Mouse (Mus musculus) lung, postnatal 0 days (tissue): ENCODE data around the gene Creb3l1. TPM values are rescaled to one million over a fixed set of nuclear protein-coding genes. Genes with fewer than 3 reads are reported as not detected.

Experiments used
- ATAC-seq: fragments of 200-750 bp; cut with Nextera tagmentation; 2 replicates; pipeline ENCODE4 v1.8.0; 2017; ENCODE audit warnings: moderate library complexity
- DNase-seq: peaks from one replicate; pipeline ENCODE4 v3.0.0-alpha.2; 2016; ENCODE audit warnings: low spot score
- H3K27ac ChIP-seq: fragments of 300-500 bp; sonication (generic); 2 replicates; pipeline ENCODE4 v1.5.1; 2014; ENCODE audit warnings: antibody characterized with exemption, mild to moderate bottlenecking, low read length, mixed read lengths
- H3K27me3 ChIP-seq: fragments of 300-500 bp; sonication (generic); replicated peaks from 2 replicates; pipeline ENCODE4 v1.6.1; 2014; ENCODE audit warnings: low read length, mixed read lengths; ENCODE audit not compliant: insufficient read depth
- H3K36me3 ChIP-seq: fragments of 300-500 bp; sonication (generic); 2 replicates; pipeline ENCODE4 v1.6.1; 2014; ENCODE audit warnings: low read length, mixed read lengths; ENCODE audit not compliant: insufficient read depth
- H3K4me1 ChIP-seq: fragments of 300-500 bp; sonication (generic); 2 replicates; pipeline ENCODE4 v1.6.1; 2014; ENCODE audit warnings: antibody characterized with exemption, low read depth, low read length, mixed read lengths; ENCODE audit not compliant: insufficient read depth
- H3K4me2 ChIP-seq: fragments of 300-500 bp; sonication (generic); replicated peaks from 2 replicates; pipeline ENCODE4 v1.6.1; 2014; ENCODE audit warnings: low read depth, mild to moderate bottlenecking, low read length, moderate library complexity, mixed read lengths
- H3K4me3 ChIP-seq: fragments of 300-500 bp; sonication (generic); 2 replicates; pipeline ENCODE4 v1.5.1; 2014; ENCODE audit warnings: low read depth, low read length
- H3K9ac ChIP-seq: fragments of 300-500 bp; sonication (generic); replicated peaks from 2 replicates; pipeline ENCODE4 v1.6.1; 2014; ENCODE audit warnings: low read depth, mild to moderate bottlenecking
- H3K9me3 ChIP-seq: fragments of 300-500 bp; sonication (generic); 2 replicates; pipeline ENCODE4 v1.6.1; 2016; ENCODE audit warnings: low read length, mixed read lengths
- CTCF ChIP-seq: IDR thresholded peaks from 2 replicates; pipeline ENCODE4 v1.5.1; 2016; ENCODE audit warnings: antibody characterized with exemption, mild to moderate bottlenecking
- EP300 ChIP-seq: IDR thresholded peaks from 2 replicates; pipeline ENCODE4 v1.6.1; 2016; ENCODE audit warnings: antibody characterized with exemption, mild to moderate bottlenecking, control low read depth
- WGBS: fragments of 180-500 bp; shearing (Covaris S2); extraction: QIAGEN DNeasy Blood & Tissue Kit; methylation state at CpG from one replicate; pipeline ENCODE4 v1.1.7; 2014; 5-methylcytosine and 5-hydroxymethylcytosine counted together
- polyA plus RNA-seq: library from polyadenylated mRNA; unstranded; fragments of >200 nt; fragmentation: Nextera tagmentation; extraction: Ambion mirVana; gene quantifications from 2 replicates; pipeline ENCODE4 v1.2.1, GENCODE M21; 2015

Creb3l1 gene
- polyA plus RNA-seq, 1 experiment from 2014 or later: 8.1 TPM

- WGBS: under 1% methylated on average over 28 of the region's 29 CpGs
- Histone ChIP-seq H3K27ac (no peak overlapping the region), H3K27me3 (peaks cover 17% of the 10 kb centered on the region), H3K4me1 (peaks cover 16% of the 10 kb centered on the region), H3K9ac (no peak overlapping the region; the same call in 1 of the 2 replicates), H3K4me2 (peak overlapping the region; percentile 89), H3K9me3 (no peaks in the 10 kb centered on the region), H3K36me3 (no peaks in the 10 kb centered on the region), H3K4me3 (peak overlapping the region; percentile 47)
- DNase-seq: peak; percentile 91
- ATAC-seq: peak; percentile 71
- TF ChIP-seq CTCF (peak; percentile 98), EP300 (no peak)
Measured at GRCm38 (mm10) chr2:92058469-92058868, 34.2 kb upstream of the Creb3l1 start.

GRCm38 (mm10) chr2:92056760-92057159, 32.5 kb upstream of the Creb3l1 start:
- ATAC-seq (no peak), DNase-seq (no peak)
- Histone ChIP-seq H3K27ac (no peak overlapping the region), H3K4me2 (no peak overlapping the region), H3K4me3 (no peak overlapping the region), H3K9ac (no peak overlapping the region), H3K4me1 (peaks cover 16% of the 10 kb centered on the region), H3K9me3 (no peaks in the 10 kb centered on the region), H3K27me3 (peaks cover 17% of the 10 kb centered on the region), H3K36me3 (no peaks in the 10 kb centered on the region)
- 77% methylated on average over 13 of the region's 13 CpGs for WGBS
- TF ChIP-seq CTCF (no peak), EP300 (no peak)

GRCm38 (mm10) chr2:92055831-92056236, 31.5 kb upstream of the Creb3l1 start:
- H3K4me1 ChIP-seq: peaks cover 16% of the 10 kb centered on the region
- peak; percentile 70 for DNase-seq
- TF ChIP-seq CTCF (peak; percentile 75), EP300 (no peak)

GRCm38 (mm10) chr2:92055101-92055813, 31.0 kb upstream of the Creb3l1 start:
- Histone ChIP-seq H3K4me1 (peaks cover 16% of the 10 kb centered on the region), H3K9me3 (no peaks in the 10 kb centered on the region), H3K4me2 (peak overlapping the region; percentile 68), H3K27me3 (peaks cover 14% of the 10 kb centered on the region), H3K36me3 (no peaks in the 10 kb centered on the region), H3K27ac (peak overlapping the region; percentile 71), H3K4me3 (peak overlapping the region; percentile 36), H3K9ac (peak overlapping the region; percentile 29; the same call in 1 of the 2 replicates)
- DNase-seq (peak; percentile 97), ATAC-seq (peak; percentile 86)
- TF ChIP-seq CTCF (no peak; the same call in 1 of the 2 replicates), EP300 (no peak)
- WGBS: 4% methylated on average over 38 of the region's 38 CpGs

More at GRCm38 (mm10) chr2:92055831-92056236, 31.5 kb upstream of the Creb3l1 start:
- no peaks in the 10 kb centered on the region for H3K9me3 ChIP-seq
- H3K9ac ChIP-seq: peak overlapping the region; percentile 29; the same call in 1 of the 2 replicates
- H3K27me3 ChIP-seq: peaks cover 17% of the 10 kb centered on the region
- H3K36me3 ChIP-seq: no peaks in the 10 kb centered on the region
- peak overlapping the region; percentile 71 for H3K27ac ChIP-seq
- 2% methylated on average over 14 of the region's 14 CpGs for WGBS
- H3K4me2 ChIP-seq: peak overlapping the region; percentile 68
- H3K4me3 ChIP-seq: peak overlapping the region; percentile 36
- ATAC-seq: peak; percentile 48

- Histone ChIP-seq H3K4me1 (peaks cover 6% of the 10 kb centered on the region; the same call in 1 of the 2 replicates), H3K9ac (no peak overlapping the region), H3K9me3 (no peaks in the 10 kb centered on the region), H3K27ac (no peak overlapping the region), H3K4me2 (no peak overlapping the region), H3K4me3 (no peak overlapping the region), H3K36me3 (no peaks in the 10 kb centered on the region), H3K27me3 (no peaks in the 10 kb centered on the region)
- 49% methylated on average over 2 of the region's 2 CpGs for WGBS
- TF ChIP-seq EP300: no peak
- TF ChIP-seq CTCF: no peak
- ATAC-seq (no peak), DNase-seq (no peak)
Measured at GRCm38 (mm10) chr2:92052754-92053153, 28.5 kb upstream of the Creb3l1 start.

GRCm38 (mm10) chr2:92052188-92052587, 27.9 kb upstream of the Creb3l1 start:
- TF ChIP-seq EP300 (no peak), CTCF (no peak)
- Histone ChIP-seq H3K36me3 (no peaks in the 10 kb centered on the region), H3K4me1 (peaks cover 9% of the 10 kb centered on the region; the same call in 1 of the 2 replicates), H3K4me2 (no peak overlapping the region), H3K9ac (no peak overlapping the region), H3K9me3 (no peaks in the 10 kb centered on the region), H3K27ac (no peak overlapping the region), H3K27me3 (no peaks in the 10 kb centered on the region), H3K4me3 (no peak overlapping the region)
- no peak for ATAC-seq
- WGBS: 77% methylated on average over 8 of the region's 8 CpGs
- DNase-seq: no peak
